Mouse (Mus musculus) neural tube, embryonic 11.5 days (tissue): ENCODE measurements around the gene Bad. TPM values are rescaled to one million over a fixed set of nuclear protein-coding genes. Genes with fewer than 3 reads are reported as not detected.
A peak's percentile ranks its signal among the peaks of the same experiment; 100 is the strongest.

Source experiments
- ATAC-seq: fragments of 200-750 bp; cut with Nextera tagmentation; 2 replicates; pipeline ENCODE4 v1.8.0; 2017; ENCODE audit warnings: moderate number of reproducible peaks, mild to moderate bottlenecking, moderate TSS enrichment, moderate library complexity; ENCODE audit not compliant: insufficient read depth, low FRiP score, low TSS enrichment
- DNase-seq: peaks from one replicate; pipeline ENCODE4 v3.0.0-alpha.2; 2015; ENCODE audit warnings: low spot score
- H3K27ac ChIP-seq: fragments of 300-500 bp; sonication (generic); 2 replicates; pipeline ENCODE4 v1.5.1; 2014; ENCODE audit warnings: low read depth, mild to moderate bottlenecking, low read length
- H3K27me3 ChIP-seq: fragments of 300-500 bp; sonication (generic); 2 replicates; pipeline ENCODE4 v1.6.1; 2014; ENCODE audit warnings: mild to moderate bottlenecking, low read length, mixed read lengths; ENCODE audit not compliant: control insufficient read depth, insufficient read depth
- H3K36me3 ChIP-seq: fragments of 300-500 bp; sonication (generic); 2 replicates; pipeline ENCODE4 v1.6.1; 2014; ENCODE audit warnings: mild to moderate bottlenecking, low read length, moderate library complexity, mixed read lengths; ENCODE audit not compliant: control insufficient read depth, insufficient read depth
- H3K4me1 ChIP-seq: fragments of 300-500 bp; sonication (generic); 2 replicates; pipeline ENCODE4 v1.6.1; 2014; ENCODE audit warnings: low read length, mixed read lengths; ENCODE audit not compliant: control insufficient read depth, insufficient read depth
- H3K4me2 ChIP-seq: fragments of 300-500 bp; sonication (generic); 2 replicates; pipeline ENCODE4 v1.6.1; 2014; ENCODE audit warnings: low read depth, mild to moderate bottlenecking, moderate library complexity
- H3K4me3 ChIP-seq: fragments of 300-500 bp; sonication (generic); 2 replicates; pipeline ENCODE4 v1.5.1; 2014; ENCODE audit warnings: low read depth, low read length
- H3K9ac ChIP-seq: fragments of 300-500 bp; sonication (generic); 2 replicates; pipeline ENCODE4 v1.6.1; 2014; ENCODE audit warnings: mild to moderate bottlenecking, low read length
- H3K9me3 ChIP-seq: fragments of 300-500 bp; sonication (generic); 2 replicates; pipeline ENCODE4 v1.6.1; 2016; ENCODE audit warnings: low read length; ENCODE audit not compliant: control insufficient read depth
- WGBS: fragments of 180-500 bp; shearing (Covaris S2); extraction: QIAGEN DNeasy Blood & Tissue Kit; methylation state at CpG from one replicate; pipeline ENCODE4 v1.1.7; 2014; 5-methylcytosine and 5-hydroxymethylcytosine counted together
- microRNA-seq: library from miRNA; unstranded; fragments of <30 nt; microRNA quantifications from one replicate; pipeline ENCODE4, GENCODE M21; 2016
- polyA plus RNA-seq: library from polyadenylated mRNA; unstranded; fragments of >200 nt; fragmentation: Nextera tagmentation; extraction: Ambion mirVana; gene quantifications from 2 replicates; pipeline ENCODE4 v1.2.1, GENCODE M21; 2014

The Bad gene
- polyA plus RNA-seq, 1 experiment from 2014 or later, result 58.5 TPM

- no peak overlapping the region for H3K27ac ChIP-seq
- no peak for DNase-seq
- peaks cover 4% of the 10 kb centered on the region; the same call in 1 of the 2 replicates for H3K36me3 ChIP-seq
- H3K4me2 ChIP-seq, result peak overlapping the region; percentile 76
- H3K4me3 ChIP-seq, result peak overlapping the region; percentile 41
- no peaks in the 10 kb centered on the region for H3K27me3 ChIP-seq
- H3K9ac ChIP-seq, result peak overlapping the region; percentile 53
- H3K4me1 ChIP-seq, result peaks cover 22% of the 10 kb centered on the region
- WGBS, result 47% methylated on average over 21 of the region's 21 CpGs
- no peak for ATAC-seq
- no peaks in the 10 kb centered on the region for H3K9me3 ChIP-seq
Observed at GRCm38 (mm10) chr19:6995255-6995991, 53.8 kb downstream of the Bad start.

- peak; percentile 78; the same call in 1 of the 2 replicates for ATAC-seq
- under 1% methylated on average over 24 of the region's 24 CpGs for WGBS
Observed at GRCm38 (mm10) chr19:6996006-6996405, 54.3 kb downstream of the Bad start, which contains the start of the genes Nudt22 and Trpt1. Gene Nudt22 (minus strand): TSS chr19:6996117. Gene Trpt1 (plus strand): TSS chr19:6996131.

GRCm38 (mm10) chr19:6997721-6998290 lies 56.1 kb downstream of the Bad start:
- Histone ChIP-seq H3K27ac (no peak overlapping the region), H3K36me3 (peaks cover 4% of the 10 kb centered on the region; the same call in 1 of the 2 replicates), H3K9ac (no peak overlapping the region), H3K9me3 (no peaks in the 10 kb centered on the region), H3K4me2 (no peak overlapping the region), H3K4me1 (peaks cover 19% of the 10 kb centered on the region), H3K4me3 (no peak overlapping the region), H3K27me3 (no peaks in the 10 kb centered on the region)
- 80% methylated on average over 9 of the region's 9 CpGs for WGBS
- no peak for DNase-seq
- ATAC-seq, result no peak

More at GRCm38 (mm10) chr19:6996006-6996405, 54.3 kb downstream of the Bad start, which contains the start of the genes Nudt22 and Trpt1:
- H3K9me3 ChIP-seq, result no peaks in the 10 kb centered on the region
- peak within 1 kb of the TSS; percentile 53 for H3K9ac ChIP-seq
- H3K4me1 ChIP-seq, result peaks cover 22% of the 10 kb centered on the region
- H3K27me3 ChIP-seq, result no peaks in the 10 kb centered on the region
- H3K27ac ChIP-seq, result no peak within 1 kb of the TSS
- peak; percentile 88 for DNase-seq
- peaks cover 4% of the 10 kb centered on the region; the same call in 1 of the 2 replicates for H3K36me3 ChIP-seq
- H3K4me2 ChIP-seq, result peak within 1 kb of the TSS; percentile 76
- peak within 1 kb of the TSS; percentile 41 for H3K4me3 ChIP-seq

GRCm38 (mm10) chr19:6999360-7000063 lies 57.9 kb downstream of the Bad start:
- H3K36me3 ChIP-seq, result peaks cover 4% of the 10 kb centered on the region; the same call in 1 of the 2 replicates
- 94% methylated on average over 19 of the region's 19 CpGs for WGBS

More at GRCm38 (mm10) chr19:6999360-7000063, 57.9 kb downstream of the Bad start:
- H3K9ac ChIP-seq, result no peak overlapping the region
- DNase-seq (no peak), ATAC-seq (no peak)
- peaks cover 16% of the 10 kb centered on the region for H3K4me1 ChIP-seq
- H3K4me2 ChIP-seq, result no peak overlapping the region
- no peak overlapping the region for H3K4me3 ChIP-seq
- no peaks in the 10 kb centered on the region for H3K9me3 ChIP-seq
- no peaks in the 10 kb centered on the region for H3K27me3 ChIP-seq
- H3K27ac ChIP-seq, result no peak overlapping the region

Small RNA genes lying within 50 kb of the gene (microRNA-seq; reads per million reads assigned to microRNA genes)
- gene Mir6990, result not detected

Other genes with a start within 250 kb of the Bad start
- gene Rps6ka4, start 101.2 kb upstream of the Bad start, polyA plus RNA-seq, result 4.7 and 6.7 TPM in 2 replicates
- 0.89 and 1.0 TPM in 2 replicates for gene Ccdc88b, start 83.7 kb upstream of the Bad start, polyA plus RNA-seq
- gene Trmt112, start 32.2 kb upstream of the Bad start, polyA plus RNA-seq, result 125 and 131 TPM in 2 replicates
- gene Prdx5, start 31.8 kb upstream of the Bad start, polyA plus RNA-seq, result 110 and 120 TPM in 2 replicates
- 4.1 and 4.3 TPM in 2 replicates for gene Esrra, start 20.0 kb upstream of the Bad start, polyA plus RNA-seq
- gene Catsperz, start 16.5 kb upstream of the Bad start, polyA plus RNA-seq, result 0.77 TPM in 1 of 2 replicates, not detected in the other
- gene Kcnk4, start 7.3 kb upstream of the Bad start, polyA plus RNA-seq, result 0.13 and 0.28 TPM in 2 replicates
- 34.6 and 39.7 TPM in 2 replicates for gene Gpr137, start 619 bp downstream of the Bad start, polyA plus RNA-seq
- 290 and 313 TPM in 2 replicates for gene Ppp1r14b, start 33.1 kb downstream of the Bad start, polyA plus RNA-seq
- gene Plcb3, start 34.6 kb downstream of the Bad start, polyA plus RNA-seq, result 22.7 and 25.0 TPM in 2 replicates
- 80.1 and 86.5 TPM in 2 replicates for gene Fkbp2, start 38.6 kb downstream of the Bad start, polyA plus RNA-seq
- gene Vegfb, start 45.8 kb downstream of the Bad start, polyA plus RNA-seq, result 27.8 and 29.4 TPM in 2 replicates
- gene Dnajc4, start 50.7 kb downstream of the Bad start, polyA plus RNA-seq, result 16.2 and 17.3 TPM in 2 replicates
- gene Nudt22, start 54.3 kb downstream of the Bad start, polyA plus RNA-seq, result 19.6 and 20.5 TPM in 2 replicates
- gene Trpt1, start 54.3 kb downstream of the Bad start, polyA plus RNA-seq, result 9.7 and 12.1 TPM in 2 replicates
- 8.8 and 9.5 TPM in 2 replicates for gene Fermt3, start 77.6 kb downstream of the Bad start, polyA plus RNA-seq
- gene Stip1, start 98.1 kb downstream of the Bad start, polyA plus RNA-seq, result 423 and 425 TPM in 2 replicates
- 3.2 and 3.3 TPM in 2 replicates for gene Macrod1, start 114.9 kb downstream of the Bad start, polyA plus RNA-seq
- gene Flrt1, start 163.9 kb downstream of the Bad start, polyA plus RNA-seq, result 6.6 and 7.5 TPM in 2 replicates